Mouse (Mus musculus): Measurements from ENCODE around the gene Syt12. TPM values are rescaled to one million over a fixed set of nuclear protein-coding genes. Genes with fewer than 3 reads are reported as not detected.
"Not testable (repeated sequence)": the region's sequence is repeated elsewhere in the genome, so short reads cannot be mapped to it uniquely, and the experiment has no call there.

The Syt12 gene
- polyA plus RNA-seq, 1 experiment: 6.9 TPM

DNA sequence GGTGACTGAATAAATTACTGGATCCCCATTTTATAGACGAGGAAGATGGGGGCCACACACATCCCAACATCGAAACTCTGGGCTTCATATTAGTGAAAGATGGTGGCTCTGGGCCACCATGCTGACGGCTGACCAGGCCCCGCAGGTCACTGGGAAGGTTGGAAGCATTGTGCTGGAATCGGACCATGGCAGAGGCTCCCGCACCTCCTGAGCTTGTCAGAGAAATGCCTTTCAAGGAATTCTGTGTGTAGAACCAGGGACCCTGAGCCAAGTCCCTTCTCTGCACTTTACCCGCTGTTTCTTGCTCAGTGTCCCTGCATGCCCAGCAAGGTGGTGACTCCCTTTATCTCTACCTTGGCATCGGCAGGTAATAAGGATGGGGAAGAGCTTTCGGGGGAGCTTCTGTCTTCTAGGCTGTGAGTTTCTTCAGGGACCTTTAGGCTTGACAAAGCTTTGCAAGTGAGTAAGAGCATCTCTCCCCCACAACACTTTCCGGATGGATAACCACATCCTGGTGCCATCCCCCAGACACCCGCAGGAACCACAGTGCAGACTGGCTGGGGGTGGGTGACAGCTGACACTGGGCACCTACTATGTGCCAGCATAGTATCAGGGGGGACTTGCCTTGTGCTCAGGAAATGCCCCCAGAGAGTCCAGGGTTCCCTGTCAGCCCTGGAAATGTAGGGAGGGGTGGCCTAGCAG is 1.9 kb downstream of the Syt12 start:
- peaks cover 4% of the 10 kb centered on the region; the same call in 1 of the 2 replicates for H3K4me1 ChIP-seq (ENCODE audit: control insufficient read depth, insufficient read depth, insufficient read length, low read length)
- no peak overlapping the region for H3K4me3 ChIP-seq (ENCODE audit: insufficient read depth, low read depth, low read length)
- H3K27ac ChIP-seq (replicated peaks; ENCODE audit: low read depth, low read length): no peak overlapping the region

- no peak overlapping the region for H3K27ac ChIP-seq (replicated peaks; ENCODE audit: low read depth, low read length)
- peaks cover 4% of the 10 kb centered on the region; the same call in 1 of the 2 replicates for H3K4me1 ChIP-seq (ENCODE audit: control insufficient read depth, insufficient read depth, insufficient read length, low read length)
- no peak overlapping the region for H3K4me3 ChIP-seq (ENCODE audit: insufficient read depth, low read depth, low read length)
Measured at GRCm38 (mm10) chr19:4474739-4475138, 2.5 kb downstream of the Syt12 start.

DNA sequence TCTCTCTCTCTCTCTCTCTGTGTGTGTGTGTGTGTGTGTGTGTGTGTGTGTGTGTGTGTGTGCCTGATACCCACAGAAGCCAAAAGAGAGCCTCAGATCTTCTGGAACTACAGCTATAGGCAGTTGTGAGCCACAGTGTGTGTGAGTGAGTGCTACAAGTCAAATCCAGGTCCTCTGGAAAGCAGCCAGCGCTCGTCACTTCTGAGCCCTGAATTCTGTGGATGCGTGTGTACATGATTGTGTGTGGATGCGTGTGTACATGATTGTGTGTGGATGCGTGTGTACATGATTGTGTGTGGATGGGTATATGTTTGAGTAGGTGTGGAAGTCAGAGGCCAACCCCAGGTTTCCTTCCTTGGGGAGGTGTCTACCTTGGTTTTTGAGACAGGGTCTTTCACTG is 3.7 kb downstream of the Syt12 start:
- Histone ChIP-seq H3K27ac (replicated peaks; ENCODE audit: low read depth, low read length) (no peak overlapping the region), H3K4me1 (ENCODE audit: control insufficient read depth, insufficient read depth, insufficient read length, low read length) (peaks cover 4% of the 10 kb centered on the region; the same call in 1 of the 2 replicates), H3K4me3 (ENCODE audit: insufficient read depth, low read depth, low read length) (no peak overlapping the region)

DNA sequence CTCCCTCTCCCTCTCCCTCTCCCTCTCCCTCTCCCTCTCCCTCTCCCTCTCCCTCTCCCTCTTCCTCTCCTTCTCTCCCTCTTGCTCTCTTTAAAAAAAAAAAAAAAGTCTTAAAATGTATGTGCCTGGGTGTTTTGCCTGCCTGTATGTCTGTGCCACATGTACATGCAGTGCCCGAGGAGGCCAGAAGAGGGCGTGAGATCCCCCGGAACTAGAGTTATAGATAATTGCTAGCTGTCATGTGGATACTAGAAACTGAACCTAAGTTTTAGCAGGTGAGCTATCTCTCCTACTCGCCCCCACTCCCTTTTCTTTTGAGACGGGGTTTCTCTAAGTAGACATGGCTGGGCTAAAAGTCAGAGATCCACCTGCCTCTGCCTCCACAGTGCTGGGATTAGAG is 8.9 kb downstream of the Syt12 start:
- Histone ChIP-seq H3K4me3 (ENCODE audit: insufficient read depth, low read depth, low read length) (no peak overlapping the region), H3K27ac (replicated peaks; ENCODE audit: low read depth, low read length) (no peak overlapping the region), H3K4me1 (ENCODE audit: control insufficient read depth, insufficient read depth, insufficient read length, low read length) (no peaks in the 10 kb centered on the region)

- Histone ChIP-seq H3K4me3 (ENCODE audit: insufficient read depth, low read depth, low read length) (no peak overlapping the region), H3K4me1 (ENCODE audit: control insufficient read depth, insufficient read depth, insufficient read length, low read length) (no peaks in the 10 kb centered on the region), H3K27ac (replicated peaks; ENCODE audit: low read depth, low read length) (no peak overlapping the region)
Measured at GRCm38 (mm10) chr19:4464666-4465065, 12.6 kb downstream of the Syt12 start.

DNA sequence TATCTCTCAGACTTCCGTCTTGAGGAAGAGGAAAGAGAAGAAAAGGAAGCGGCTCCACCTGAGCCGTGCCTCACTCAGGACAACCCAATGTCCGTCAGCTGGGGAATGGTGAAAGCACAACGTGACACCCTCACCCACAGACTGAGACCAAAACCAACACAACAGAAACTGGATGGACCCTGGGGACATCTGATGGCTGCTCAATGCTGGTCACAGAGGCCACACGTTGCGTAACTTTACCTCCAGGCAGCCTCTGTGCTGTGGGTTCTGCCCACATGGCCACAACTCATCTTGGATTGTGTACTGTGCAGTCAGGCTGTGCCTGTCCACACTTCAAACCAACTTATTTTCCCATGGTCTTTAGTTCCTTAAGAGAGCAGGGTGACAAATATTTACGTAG is 15.3 kb downstream of the Syt12 start:
- Histone ChIP-seq H3K4me3 (ENCODE audit: insufficient read depth, low read depth, low read length) (no peak overlapping the region), H3K4me1 (ENCODE audit: control insufficient read depth, insufficient read depth, insufficient read length, low read length) (no peaks in the 10 kb centered on the region), H3K27ac (replicated peaks; ENCODE audit: low read depth, low read length) (0 out of 2 replicates have a peak overlapping the region, but pooled peaks have one; percentile 24)

- Histone ChIP-seq H3K4me1 (ENCODE audit: control insufficient read depth, insufficient read depth, insufficient read length, low read length) (no peaks in the 10 kb centered on the region), H3K27ac (replicated peaks; ENCODE audit: low read depth, low read length) (no peak overlapping the region), H3K4me3 (ENCODE audit: insufficient read depth, low read depth, low read length) (no peak overlapping the region)
Measured at GRCm38 (mm10) chr19:4456227-4456626, 21.0 kb downstream of the Syt12 start.

- H3K27ac ChIP-seq (replicated peaks; ENCODE audit: low read depth, low read length): no peak overlapping the region
- no peaks in the 10 kb centered on the region for H3K4me1 ChIP-seq (ENCODE audit: control insufficient read depth, insufficient read depth, insufficient read length, low read length)
- H3K4me3 ChIP-seq (ENCODE audit: insufficient read depth, low read depth, low read length): no peak overlapping the region
Measured at GRCm38 (mm10) chr19:4455071-4455800, 22.0 kb downstream of the Syt12 start.

- H3K27ac ChIP-seq (replicated peaks; ENCODE audit: low read depth, low read length); H3K4me3 ChIP-seq (ENCODE audit: insufficient read depth, low read depth, low read length): not testable (repeated sequence)
Measured at GRCm38 (mm10) chr19:4454040-4454439, 23.2 kb downstream of the Syt12 start.

GRCm38 (mm10) chr19:4452525-4452924 is 24.7 kb downstream of the Syt12 start:
- no peak overlapping the region for H3K27ac ChIP-seq (replicated peaks; ENCODE audit: low read depth, low read length)
- H3K4me3 ChIP-seq (ENCODE audit: insufficient read depth, low read depth, low read length): no peak overlapping the region
- no peaks in the 10 kb centered on the region for H3K4me1 ChIP-seq (ENCODE audit: control insufficient read depth, insufficient read depth, insufficient read length, low read length)

More at GRCm38 (mm10) chr19:4454040-4454439, 23.2 kb downstream of the Syt12 start:
- not testable (repeated sequence) for H3K4me1 ChIP-seq (ENCODE audit: control insufficient read depth, insufficient read depth, insufficient read length, low read length)

DNA sequence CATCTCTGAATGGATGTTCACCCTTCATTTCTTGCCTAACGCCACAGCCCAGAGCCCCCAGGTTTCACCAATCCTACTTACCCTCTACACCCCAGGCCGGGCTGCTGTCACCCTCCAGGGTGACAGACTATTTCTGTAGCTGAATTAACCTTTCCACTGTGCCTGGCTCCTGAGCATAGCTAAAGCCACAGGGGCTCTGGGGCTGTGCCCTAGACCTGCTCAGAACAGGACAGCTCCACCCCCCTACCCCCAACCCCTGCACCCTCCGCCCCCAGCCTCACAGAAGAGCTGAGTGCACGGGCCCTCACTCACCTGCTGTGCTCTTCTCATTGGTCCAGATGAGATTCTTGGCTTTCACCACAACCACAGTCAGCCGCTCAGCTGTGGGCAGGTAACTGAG is 25.3 kb downstream of the Syt12 start:
- H3K4me3 ChIP-seq (ENCODE audit: insufficient read depth, low read depth, low read length): no peak overlapping the region
- no peak overlapping the region for H3K27ac ChIP-seq (replicated peaks; ENCODE audit: low read depth, low read length)
- no peaks in the 10 kb centered on the region for H3K4me1 ChIP-seq (ENCODE audit: control insufficient read depth, insufficient read depth, insufficient read length, low read length)

DNA sequence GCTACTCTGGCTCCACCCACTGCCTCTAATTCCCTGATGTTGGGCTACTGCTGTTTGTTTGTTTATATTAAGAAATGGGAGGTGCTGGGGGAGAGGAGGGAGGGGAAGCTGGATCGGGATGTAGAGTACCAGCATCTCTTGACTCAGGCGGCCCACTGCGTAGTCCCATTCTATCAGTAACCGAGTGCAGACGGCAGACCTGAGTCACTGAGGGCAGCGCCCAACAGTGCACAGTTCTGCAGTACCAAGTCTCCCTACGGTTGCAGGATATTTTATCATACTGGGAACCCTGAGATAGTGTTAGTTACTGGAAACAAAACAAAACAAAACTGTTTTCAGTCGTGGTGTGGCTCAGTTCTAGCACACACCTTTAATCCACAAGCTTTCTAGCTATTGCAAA is 26.1 kb downstream of the Syt12 start:
- Histone ChIP-seq H3K4me3 (ENCODE audit: insufficient read depth, low read depth, low read length) (no peak overlapping the region), H3K27ac (replicated peaks; ENCODE audit: low read depth, low read length) (no peak overlapping the region)

GRCm38 (mm10) chr19:4450666-4451065 is 26.6 kb downstream of the Syt12 start:
- no peak overlapping the region for H3K4me3 ChIP-seq (ENCODE audit: insufficient read depth, low read depth, low read length)
- H3K27ac ChIP-seq (replicated peaks; ENCODE audit: low read depth, low read length): no peak overlapping the region
- no peaks in the 10 kb centered on the region for H3K4me1 ChIP-seq (ENCODE audit: control insufficient read depth, insufficient read depth, insufficient read length, low read length)

More for the DNA sequence above, 26.1 kb downstream of the Syt12 start:
- H3K4me1 ChIP-seq (ENCODE audit: control insufficient read depth, insufficient read depth, insufficient read length, low read length): no peaks in the 10 kb centered on the region

- H3K4me1 ChIP-seq (ENCODE audit: control insufficient read depth, insufficient read depth, insufficient read length, low read length): no peaks in the 10 kb centered on the region
- H3K27ac ChIP-seq (replicated peaks; ENCODE audit: low read depth, low read length): no peak overlapping the region
- no peak overlapping the region for H3K4me3 ChIP-seq (ENCODE audit: insufficient read depth, low read depth, low read length)
Measured at GRCm38 (mm10) chr19:4449230-4449629, 28.0 kb downstream of the Syt12 start.

DNA sequence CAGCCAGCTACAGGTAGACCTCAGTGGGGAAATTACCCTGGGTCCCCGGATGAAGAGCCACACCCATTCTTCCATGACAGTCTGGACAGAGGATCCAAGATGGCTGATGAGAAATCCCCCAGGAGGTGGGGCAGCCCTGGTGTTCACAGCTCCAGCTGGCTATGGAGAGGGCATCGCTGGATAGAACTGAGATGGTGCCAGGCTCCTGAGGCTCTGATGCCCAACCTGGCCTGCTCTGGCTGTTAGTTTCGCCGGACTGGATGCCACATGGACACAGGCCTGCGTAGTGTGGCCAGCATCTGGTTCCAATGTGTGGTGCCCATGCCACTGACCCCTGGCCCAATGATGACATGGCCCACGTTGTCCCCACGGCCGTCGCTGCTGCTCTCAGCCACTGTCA is 29.8 kb downstream of the Syt12 start:
- no peak overlapping the region for H3K27ac ChIP-seq (replicated peaks; ENCODE audit: low read depth, low read length)
- no peak overlapping the region for H3K4me3 ChIP-seq (ENCODE audit: insufficient read depth, low read depth, low read length)
- no peaks in the 10 kb centered on the region for H3K4me1 ChIP-seq (ENCODE audit: control insufficient read depth, insufficient read depth, insufficient read length, low read length)
